Comparison of ENCODE assay signal across 30 mouse cellular contexts in the genomic region with DNA sequence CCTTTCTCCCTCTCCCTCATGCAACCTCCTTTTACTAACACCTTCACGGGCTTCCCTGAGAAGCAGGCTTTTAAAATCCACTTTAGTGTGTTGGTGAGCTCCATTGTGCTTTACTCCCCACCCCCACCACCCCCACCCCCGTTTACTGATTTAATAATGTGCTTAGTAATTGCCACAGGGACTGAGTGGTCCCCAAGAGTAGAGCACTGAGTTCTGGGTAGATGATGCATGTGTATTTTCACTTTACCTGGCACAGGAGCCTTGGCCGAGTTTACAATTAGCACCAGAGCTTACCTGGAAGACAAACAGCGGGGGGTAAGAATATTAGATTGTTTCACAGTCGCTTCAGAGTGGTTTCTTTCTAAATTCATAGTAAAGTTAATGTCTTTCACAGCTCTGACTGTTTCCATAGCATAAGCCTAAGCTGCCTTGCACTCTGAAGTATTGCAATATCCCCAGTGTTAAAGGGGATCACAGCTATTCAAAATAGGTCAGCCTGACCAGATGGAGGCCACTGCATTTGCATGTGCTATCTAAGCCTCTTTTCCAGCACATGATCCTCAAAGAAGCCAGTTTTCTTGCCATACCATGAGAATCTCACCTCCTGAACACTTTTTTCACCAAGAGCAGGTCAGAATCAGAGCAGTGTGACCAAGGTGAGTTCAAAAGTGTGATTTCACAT.
A peak's percentile ranks its signal among the peaks of the same experiment; 100 is the strongest.
DNase-seq lines count a peak whose midpoint lies in the region; ATAC-seq and TF ChIP-seq lines count a peak whose summit lies in the region.
"Had no signal": no experiment of that assay in that cellular context is flagged by ENCODE, and none has a peak within 500 bp of the region (broad histone marks: within the 10 kb centered on the region; RNA-seq: fewer than 3 reads in every experiment).

No protein-coding gene starts in this region.

- peak overlapping the region; percentile 52; the same call in 1 of the 2 replicates for H3K27ac ChIP-seq in midbrain, embryonic 10.5 days (replicated peaks)
- no peak overlapping the region for H3K27ac ChIP-seq in midbrain, embryonic 16.5 days (ENCODE audit: low read length)
- 0 out of 2 replicates have a peak overlapping the region, but pooled peaks have one; percentile 35 for H3K27ac ChIP-seq in embryonic facial prominence, embryonic 14.5 days (replicated peaks; ENCODE audit: low read depth, low read length)
- no peak overlapping the region for H3K27ac ChIP-seq in limb, embryonic 14.5 days (replicated peaks; ENCODE audit: low read depth, low read length)
- no peak overlapping the region for H3K27ac ChIP-seq in kidney, embryonic 15.5 days
- H3K27ac ChIP-seq: forebrain, embryonic 10.5 days; forebrain, embryonic 15.5 days; gastrocnemius, adult 2 months; hindbrain, embryonic 12.5 days; hindbrain, postnatal 0 days; intestine, embryonic 15.5 days; kidney, postnatal 0 days; liver, embryonic 15.5 days; neural tube, embryonic 15.5 days; stomach, embryonic 15.5 days had no signal

- H3K4me3 ChIP-seq in midbrain, embryonic 10.5 days: no peak overlapping the region
- H3K4me3 ChIP-seq in midbrain, embryonic 16.5 days (ENCODE audit: low read depth, low read length): no peak overlapping the region
- H3K4me3 ChIP-seq in embryonic facial prominence, embryonic 14.5 days (ENCODE audit: low read depth, low read length): no peak overlapping the region
- no peak overlapping the region for H3K4me3 ChIP-seq in limb, embryonic 14.5 days (replicated peaks; ENCODE audit: low read length)
- no peak overlapping the region for H3K4me3 ChIP-seq in kidney, embryonic 15.5 days (replicated peaks)
- H3K4me3 ChIP-seq: forebrain, embryonic 10.5 days; forebrain, embryonic 15.5 days; gastrocnemius, adult 2 months; hindbrain, embryonic 12.5 days; intestine, embryonic 15.5 days; liver, embryonic 15.5 days; neural tube, embryonic 15.5 days; stomach, embryonic 15.5 days had no signal

- no peak overlapping the region for H3K9ac ChIP-seq in midbrain, embryonic 16.5 days (ENCODE audit: low read depth, low read length)
- no peak overlapping the region for H3K9ac ChIP-seq in embryonic facial prominence, embryonic 14.5 days (ENCODE audit: low read depth, low read length)
- no peak overlapping the region for H3K9ac ChIP-seq in limb, embryonic 14.5 days (ENCODE audit: low read depth, low read length, severe bottlenecking)
- H3K9ac ChIP-seq in kidney, embryonic 15.5 days: no peak overlapping the region
- H3K9ac ChIP-seq: forebrain, embryonic 15.5 days; hindbrain, embryonic 12.5 days; intestine, embryonic 15.5 days; liver, embryonic 15.5 days; lung, embryonic 14.5 days; neural tube, embryonic 15.5 days; stomach, embryonic 15.5 days had no signal

- H3K27me3 ChIP-seq in midbrain, embryonic 10.5 days (ENCODE audit: low read depth, poor library complexity, severe bottlenecking): no peaks in the 10 kb centered on the region
- H3K27me3 ChIP-seq in midbrain, embryonic 16.5 days (ENCODE audit: control insufficient read depth, insufficient read depth, low read depth, low read length): no peaks in the 10 kb centered on the region
- H3K27me3 ChIP-seq in embryonic facial prominence, embryonic 14.5 days (replicated peaks; ENCODE audit: control insufficient read depth, insufficient read depth, low read length): no peaks in the 10 kb centered on the region
- H3K27me3 ChIP-seq in limb, embryonic 14.5 days (ENCODE audit: control insufficient read depth, insufficient read depth, low read length): no peaks in the 10 kb centered on the region
- no peaks in the 10 kb centered on the region for H3K27me3 ChIP-seq in kidney, embryonic 15.5 days
- H3K27me3 ChIP-seq: forebrain, embryonic 15.5 days; hindbrain, embryonic 12.5 days; intestine, embryonic 15.5 days; liver, embryonic 15.5 days; neural tube, embryonic 15.5 days; stomach, embryonic 15.5 days had no signal

- no peak overlapping the region for H3K4me2 ChIP-seq in midbrain, embryonic 16.5 days (ENCODE audit: low read length)
- no peak overlapping the region for H3K4me2 ChIP-seq in embryonic facial prominence, embryonic 14.5 days (ENCODE audit: low read depth, low read length)
- no peak overlapping the region for H3K4me2 ChIP-seq in limb, embryonic 14.5 days (replicated peaks; ENCODE audit: low read depth, low read length, severe bottlenecking)
- no peak overlapping the region for H3K4me2 ChIP-seq in kidney, embryonic 15.5 days
- H3K4me2 ChIP-seq: forebrain, embryonic 15.5 days; heart, embryonic 11.5 days; hindbrain, embryonic 12.5 days; intestine, embryonic 15.5 days; liver, embryonic 15.5 days; lung, embryonic 14.5 days; neural tube, embryonic 15.5 days; stomach, embryonic 15.5 days had no signal

- peaks cover 12% of the 10 kb centered on the region for H3K4me1 ChIP-seq in midbrain, embryonic 10.5 days
- H3K4me1 ChIP-seq in midbrain, embryonic 16.5 days (ENCODE audit: control insufficient read depth, insufficient read depth, low read length): no peaks in the 10 kb centered on the region
- no peaks in the 10 kb centered on the region for H3K4me1 ChIP-seq in embryonic facial prominence, embryonic 14.5 days (ENCODE audit: control insufficient read depth, insufficient read depth, low read length)
- no peaks in the 10 kb centered on the region; the same call in 1 of the 2 replicates for H3K4me1 ChIP-seq in limb, embryonic 14.5 days (ENCODE audit: control insufficient read depth, insufficient read depth, low read length)
- H3K4me1 ChIP-seq in kidney, embryonic 15.5 days: no peaks in the 10 kb centered on the region
- H3K4me1 ChIP-seq: forebrain, embryonic 15.5 days; hindbrain, embryonic 12.5 days; intestine, embryonic 15.5 days; liver, embryonic 15.5 days; neural tube, embryonic 15.5 days; stomach, embryonic 15.5 days had no signal

- H3K36me3 ChIP-seq in midbrain, embryonic 10.5 days: no peaks in the 10 kb centered on the region
- no peaks in the 10 kb centered on the region for H3K36me3 ChIP-seq in midbrain, embryonic 16.5 days (ENCODE audit: control insufficient read depth, insufficient read depth, low read length)
- H3K36me3 ChIP-seq in embryonic facial prominence, embryonic 14.5 days (ENCODE audit: control insufficient read depth, insufficient read depth, low read length): no peaks in the 10 kb centered on the region
- no peaks in the 10 kb centered on the region for H3K36me3 ChIP-seq in limb, embryonic 14.5 days (ENCODE audit: control insufficient read depth, insufficient read depth, low read length)
- H3K36me3 ChIP-seq in kidney, embryonic 15.5 days: no peaks in the 10 kb centered on the region
- H3K36me3 ChIP-seq: forebrain, embryonic 10.5 days; forebrain, embryonic 15.5 days; G1E; hindbrain, embryonic 12.5 days; intestine, embryonic 15.5 days; liver, embryonic 15.5 days; neural tube, embryonic 15.5 days; stomach, embryonic 15.5 days had no signal

- DNase-seq in midbrain, embryonic 10.5 days (ENCODE audit: low spot score): no peak
- DNase-seq in embryonic facial prominence, embryonic 14.5 days (ENCODE audit: low spot score): peak; percentile 5
- DNase-seq in limb, embryonic 14.5 days (ENCODE audit: low spot score): no peak
- DNase-seq: adrenal gland, postnatal 10 days; cerebellum, adult 11 months; cerebellum, adult 9-11 months; gastrocnemius, adult 2 months; gastrocnemius, postnatal 36 days; heart, adult 18-20 months; heart, postnatal 36 days; kidney, adult 2 months; kidney, postnatal 4 days; layer of hippocampus, adult 9-11 months; lung, embryonic 14.5 days; lung, postnatal 14 days had no signal

- 53% methylated on average over 5 of the region's 5 CpGs for WGBS in midbrain, embryonic 10.5 days
- 40% methylated on average over 5 of the region's 5 CpGs for WGBS in midbrain, embryonic 16.5 days
- WGBS in embryonic facial prominence, embryonic 14.5 days: 43% methylated on average over 5 of the region's 5 CpGs
- 23% methylated on average over 5 of the region's 5 CpGs for WGBS in limb, embryonic 14.5 days
- WGBS in kidney, embryonic 15.5 days: 57% methylated on average over 5 of the region's 5 CpGs

- ATAC-seq in midbrain, embryonic 16.5 days: no peak
- ATAC-seq in embryonic facial prominence, embryonic 14.5 days (ENCODE audit: low read depth): no peak; the same call in 1 of the 2 replicates
- ATAC-seq in limb, embryonic 14.5 days (ENCODE audit: low FRiP score, low read depth): peak; percentile 55; the same call in 1 of the 2 replicates
- ATAC-seq in kidney, embryonic 15.5 days (replicated peaks; ENCODE audit: low FRiP score): no peak
- ATAC-seq in CD4-positive, CD25-positive, alpha-beta regulatory T cell, adult 4 months: no peak
- ATAC-seq: forebrain, embryonic 15.5 days; hindbrain, postnatal 0 days; intestine, embryonic 15.5 days; Patski had no signal

- TF ChIP-seq POLR2A in limb, embryonic 14.5 days (IDR thresholded peaks at IDR 0.05; ENCODE audit: borderline replicate concordance, extremely low read depth, insufficient read depth, insufficient read length): no peak

- H3K9me3 ChIP-seq in midbrain, embryonic 10.5 days (replicated peaks): no peaks in the 10 kb centered on the region
- no peaks in the 10 kb centered on the region for H3K9me3 ChIP-seq in midbrain, embryonic 16.5 days (replicated peaks; ENCODE audit: control insufficient read depth, low read length, poor library complexity, severe bottlenecking)
- H3K9me3 ChIP-seq in embryonic facial prominence, embryonic 14.5 days (ENCODE audit: control insufficient read depth, low read length): no peaks in the 10 kb centered on the region
- no peaks in the 10 kb centered on the region for H3K9me3 ChIP-seq in limb, embryonic 14.5 days (ENCODE audit: control insufficient read depth, low read length)
- no peaks in the 10 kb centered on the region for H3K9me3 ChIP-seq in kidney, embryonic 15.5 days (replicated peaks)
- H3K9me3 ChIP-seq: forebrain, embryonic 10.5 days; forebrain, embryonic 15.5 days; hindbrain, embryonic 12.5 days; intestine, embryonic 15.5 days; liver, embryonic 15.5 days; neural tube, embryonic 15.5 days; stomach, embryonic 15.5 days had no signal

Comparison
In these comparisons a context has a peak if more than half of its experiments do, and no peak if none do; other contexts are left out.
1. H3K27ac ChIP-seq: peak in midbrain, embryonic 10.5 days (single experiment) and embryonic facial prominence, embryonic 14.5 days (single experiment); none in midbrain, embryonic 16.5 days (single experiment), limb, embryonic 14.5 days (single experiment) and kidney, embryonic 15.5 days (single experiment).